Mouse (Mus musculus) left cerebral cortex, adult 2 months (tissue): ENCODE results near the gene H2-M5. TPM values are rescaled to one million over a fixed set of nuclear protein-coding genes. Genes with fewer than 3 reads are reported as not detected.
"Not testable (repeated sequence)": the region's sequence is repeated elsewhere in the genome, so short reads cannot be mapped to it uniquely, and the experiment has no call there.

ENCODE experiments used
- DNase-seq, 2 experiments: peaks; one replicate each; pipeline ENCODE4 v3.0.0; 2021 to 2022; ENCODE audit warnings: low spot score in 2 of 2, mixed read lengths in 1 of 2; ENCODE audit errors: extremely low spot score in 1 of 2
- H3K27ac ChIP-seq: fragments of 200-600 bp; 2 replicates; pipeline ENCODE4 v1.8.1; 2022
- H3K4me3 ChIP-seq: fragments of 200-600 bp; 2 replicates; pipeline ENCODE4 v1.8.1; 2022
- CTCF ChIP-seq: fragments of 200-600 bp; IDR thresholded peaks from 2 replicates; pipeline ENCODE4 v1.8.1; 2022; ENCODE audit warnings: antibody characterized with exemption, mild to moderate bottlenecking, moderate library complexity
- intact Hi-C: fragments of 180-260 bp; cut with DNase I; formaldehyde crosslinking; loops from one replicate; pipeline ENCODE4 v1.15.1; 2025
- long read RNA-seq, 2 experiments: library from polyadenylated mRNA; stranded (forward); transcript quantifications; one replicate each; pipeline ENCODE4 v2.0.0; 2021; ENCODE audit warnings: borderline mapping rate in 2 of 2
- total RNA-seq, 2 experiments: library from RNA; stranded (reverse); gene quantifications; 2 replicates each; pipeline ENCODE4 v1.2.3; 2021

Gene H2-M5
- under 1 TPM; 0.61 to 0.75 TPM for total RNA-seq
- long read RNA-seq, experiment 1, result 0 reads
- long read RNA-seq, experiment 2, result 0 reads

GRCm38 (mm10) chr17:36989437-36989836, at the start of gene H2-M5:
Gene H2-M5, minus strand, starts transcription at chr17:36989537.
- DNase-seq, result no peak
- peak within 1 kb of the TSS; percentile 23 for H3K4me3 ChIP-seq
- TF ChIP-seq CTCF, result no peak
- intact Hi-C loops, result no loop called here
- H3K27ac ChIP-seq, result no peak within 1 kb of the TSS

DNA sequence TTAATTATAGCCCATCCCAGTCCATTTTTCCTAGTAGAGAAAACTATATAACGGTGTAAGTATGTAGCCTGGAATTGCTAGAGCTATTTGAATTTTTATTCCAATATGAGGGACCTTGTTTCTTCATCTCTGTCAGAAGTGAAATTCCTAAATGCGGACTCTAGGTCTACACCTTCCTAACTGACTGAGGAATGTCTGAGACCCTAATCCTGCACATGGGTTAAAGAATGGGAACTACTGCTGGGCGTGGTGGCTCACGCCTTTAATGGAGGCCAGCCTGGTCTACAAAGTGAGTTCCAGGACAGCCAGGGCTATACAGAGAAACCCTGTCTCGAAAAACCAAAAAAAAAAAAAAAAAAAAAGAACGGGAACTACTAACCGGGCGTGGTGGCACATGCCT, 39.8 kb upstream of the H2-M5 start:
- intact Hi-C loops, result loop anchor here (2.0 kb wide), 1 partner anchor 16 kb away; the partner anchor contains the start of gene Gabbr1
- Histone ChIP-seq H3K27ac (peak overlapping the region; percentile 98), H3K4me3 (peak overlapping the region; percentile 64)
- no peak for TF ChIP-seq CTCF
- DNase-seq, result no peak

GRCm38 (mm10) chr17:37028683-37029120, 39.4 kb upstream of the H2-M5 start:
- no peak for TF ChIP-seq CTCF
- DNase-seq, result peak; percentile 94
- intact Hi-C loops, result loop anchor here (2.0 kb wide), 1 partner anchor 16 kb away; the partner anchor contains the start of gene Gabbr1
- Histone ChIP-seq H3K4me3 (peak overlapping the region; percentile 64), H3K27ac (peak overlapping the region; percentile 98)

GRCm38 (mm10) chr17:37028212-37028611, 38.9 kb upstream of the H2-M5 start:
- Histone ChIP-seq H3K27ac (peak overlapping the region; percentile 98), H3K4me3 (peak overlapping the region; percentile 64)
- DNase-seq, result no peak
- intact Hi-C loops, result loop anchor here (2.0 kb wide), 1 partner anchor 17 kb away; the partner anchor contains the start of gene Gabbr1
- no peak for TF ChIP-seq CTCF

DNA sequence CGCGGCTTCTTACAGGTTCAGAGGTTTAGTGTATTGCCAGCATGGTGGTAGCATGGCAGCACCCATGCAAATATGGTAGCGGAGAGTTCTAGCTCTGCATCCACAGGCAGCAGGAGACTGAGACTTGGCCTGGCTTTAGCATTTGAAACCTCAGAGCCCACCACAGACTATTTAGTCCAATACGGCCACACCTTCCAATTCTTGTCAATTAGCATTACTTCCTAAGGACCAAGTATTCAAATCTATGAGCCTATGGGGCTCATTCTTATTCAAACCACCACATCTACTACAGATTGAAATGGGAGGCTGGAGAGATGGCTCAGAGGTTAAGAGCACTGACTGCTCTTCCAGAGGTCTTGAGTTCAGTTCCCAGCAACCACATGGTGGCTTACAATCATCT, 38.1 kb upstream of the H2-M5 start:
- Histone ChIP-seq H3K4me3 (no peak overlapping the region), H3K27ac (peak overlapping the region; percentile 98)
- intact Hi-C loops, result no loop called here
- no peak for TF ChIP-seq CTCF
- DNase-seq, result no peak

DNA sequence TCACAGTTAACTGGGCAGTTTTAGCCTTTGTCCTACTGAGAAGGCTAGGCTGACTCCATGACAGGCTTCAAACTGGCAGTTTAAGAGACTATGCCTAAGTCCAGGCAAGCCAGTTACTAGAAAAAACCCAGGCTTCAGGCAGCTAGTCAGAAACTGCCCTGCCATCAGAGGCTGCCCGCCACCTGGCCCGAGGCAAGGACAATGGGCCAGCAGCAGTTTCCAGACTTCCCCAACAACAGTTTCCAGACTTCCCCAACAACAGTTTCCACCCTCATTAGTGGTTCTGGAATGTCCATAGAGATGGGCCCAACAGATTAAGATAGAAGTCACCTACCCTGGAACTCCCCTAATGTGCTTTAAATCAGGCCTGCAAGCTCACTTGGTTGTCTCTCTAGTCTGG, 37.1 kb upstream of the H2-M5 start:
- TF ChIP-seq CTCF, result no peak
- intact Hi-C loops, result no loop called here

DNA sequence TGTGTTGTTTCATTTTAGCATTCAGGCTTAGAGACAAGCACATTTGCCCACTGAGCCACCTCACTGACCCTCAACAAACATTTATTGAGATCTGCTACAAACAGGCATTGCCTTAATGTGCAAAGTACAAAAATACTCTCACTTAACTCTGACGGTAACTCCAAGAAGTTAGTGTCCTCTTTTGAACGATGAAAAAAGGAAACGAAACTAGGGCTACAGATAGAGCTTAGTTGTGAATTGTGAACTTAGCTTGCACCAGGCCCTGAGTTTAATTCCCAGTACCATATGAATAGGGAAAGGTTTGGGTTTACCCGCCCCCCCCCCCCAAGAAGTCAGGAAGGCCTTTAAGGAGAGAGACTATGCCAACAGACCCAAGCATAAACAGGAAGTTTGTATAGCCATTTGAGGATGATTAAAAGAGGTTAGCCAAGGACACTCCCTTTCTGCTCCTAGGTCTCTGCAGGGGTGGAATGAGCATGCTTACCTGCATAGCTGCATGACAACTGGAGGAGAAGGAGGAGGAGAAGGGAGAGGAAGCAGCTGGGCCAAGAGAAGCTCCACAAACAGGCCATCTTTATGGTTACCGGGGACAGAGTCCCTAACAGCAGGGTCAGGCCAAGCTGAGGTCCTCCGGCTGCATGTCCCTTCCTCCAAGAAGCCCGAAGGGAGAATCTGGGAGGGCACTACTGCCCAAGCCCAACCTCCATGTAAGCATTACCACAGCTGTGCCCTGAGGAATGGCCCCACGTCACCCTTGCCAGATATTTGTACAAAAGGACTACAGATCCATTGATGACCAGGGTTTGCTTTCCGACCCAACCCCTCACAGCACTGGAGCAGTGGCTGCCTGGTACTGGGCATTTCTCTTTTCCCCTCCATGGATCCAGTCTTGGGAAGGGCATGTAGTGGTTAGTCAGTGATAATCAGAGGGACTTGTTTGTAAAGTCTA, 33.6 kb upstream of the H2-M5 start, which contains the start of gene Mog:
Gene Mog (minus strand): TSS at position 771 of the 949 bp plus-strand sequence.
- peak within 1 kb of the TSS; percentile 17 for H3K4me3 ChIP-seq
- TF ChIP-seq CTCF, result no peak
- peak in 1 of 2 experiments; percentile 11 for DNase-seq
- intact Hi-C loops, result no loop called here
- H3K27ac ChIP-seq, result peak within 1 kb of the TSS; percentile 55

More for the DNA sequence above, 37.1 kb upstream of the H2-M5 start:
- no peak overlapping the region for H3K4me3 ChIP-seq
- no peak for DNase-seq
- H3K27ac ChIP-seq, result no peak overlapping the region

GRCm38 (mm10) chr17:37019242-37019641, 29.9 kb upstream of the H2-M5 start:
- DNase-seq, H3K4me3 ChIP-seq, intact Hi-C loops: not testable (repeated sequence)
- H3K27ac ChIP-seq, result peak overlapping the region; percentile 28

GRCm38 (mm10) chr17:37018328-37018727, 29.0 kb upstream of the H2-M5 start:
- H3K4me3 ChIP-seq, result no peak overlapping the region
- intact Hi-C loops, result no loop called here
- TF ChIP-seq CTCF, result no peak
- H3K27ac ChIP-seq, result peak overlapping the region; percentile 90
- peak in 1 of 2 experiments; percentile 18 for DNase-seq

DNA sequence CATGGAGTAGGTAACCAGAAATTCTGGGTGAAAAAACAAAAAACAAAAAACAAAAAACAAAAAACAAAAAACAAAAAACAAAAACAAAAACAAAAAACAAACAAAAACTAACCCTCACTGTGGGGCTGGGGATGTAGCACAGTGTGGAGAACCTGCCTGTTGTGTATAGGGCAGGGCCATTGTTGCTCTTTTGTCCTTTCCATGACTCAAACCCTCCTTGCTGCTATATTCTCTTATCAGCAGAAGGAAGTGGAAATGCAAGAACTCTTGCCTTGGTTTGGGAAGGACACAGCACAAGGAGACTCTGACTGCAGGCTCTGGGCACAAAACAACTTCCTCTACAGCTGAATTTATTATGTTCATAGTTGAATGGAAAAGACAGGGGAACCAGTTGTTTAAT, 27.0 kb upstream of the H2-M5 start:
- no peak for DNase-seq
- no peak overlapping the region for H3K4me3 ChIP-seq
- no peak overlapping the region for H3K27ac ChIP-seq
- no peak for TF ChIP-seq CTCF
- intact Hi-C loops, result no loop called here

GRCm38 (mm10) chr17:37012141-37012540, 22.8 kb upstream of the H2-M5 start:
- Histone ChIP-seq H3K27ac (no peak overlapping the region), H3K4me3 (no peak overlapping the region)
- no peak for DNase-seq
- no peak for TF ChIP-seq CTCF
- intact Hi-C loops, result no loop called here

DNA sequence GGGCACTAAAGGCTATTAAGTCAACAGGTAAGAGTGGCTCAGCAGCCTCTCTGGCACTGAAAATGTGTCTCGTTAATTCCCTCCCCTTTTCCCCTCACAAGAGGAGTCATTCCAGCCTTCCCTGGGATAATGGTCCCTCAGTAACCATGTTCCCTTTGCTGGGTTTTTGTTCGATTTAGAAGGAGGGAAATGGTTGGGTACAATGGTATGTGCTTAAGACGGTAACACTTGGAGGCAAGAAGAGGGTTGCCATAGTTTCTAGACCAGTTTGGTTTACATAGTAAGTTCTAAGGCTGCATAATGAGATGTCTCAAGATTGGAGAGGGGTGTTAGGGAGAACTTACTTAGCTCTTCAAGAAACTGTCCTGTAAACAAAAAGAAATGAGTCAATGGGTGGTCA, 22.4 kb upstream of the H2-M5 start:
- DNase-seq, result no peak
- no peak overlapping the region for H3K4me3 ChIP-seq
- no peak for TF ChIP-seq CTCF
- intact Hi-C loops, result no loop called here
- H3K27ac ChIP-seq, result no peak overlapping the region
